Mouse (Mus musculus): Measurements from ENCODE around the gene Olfr1322.

DNA sequence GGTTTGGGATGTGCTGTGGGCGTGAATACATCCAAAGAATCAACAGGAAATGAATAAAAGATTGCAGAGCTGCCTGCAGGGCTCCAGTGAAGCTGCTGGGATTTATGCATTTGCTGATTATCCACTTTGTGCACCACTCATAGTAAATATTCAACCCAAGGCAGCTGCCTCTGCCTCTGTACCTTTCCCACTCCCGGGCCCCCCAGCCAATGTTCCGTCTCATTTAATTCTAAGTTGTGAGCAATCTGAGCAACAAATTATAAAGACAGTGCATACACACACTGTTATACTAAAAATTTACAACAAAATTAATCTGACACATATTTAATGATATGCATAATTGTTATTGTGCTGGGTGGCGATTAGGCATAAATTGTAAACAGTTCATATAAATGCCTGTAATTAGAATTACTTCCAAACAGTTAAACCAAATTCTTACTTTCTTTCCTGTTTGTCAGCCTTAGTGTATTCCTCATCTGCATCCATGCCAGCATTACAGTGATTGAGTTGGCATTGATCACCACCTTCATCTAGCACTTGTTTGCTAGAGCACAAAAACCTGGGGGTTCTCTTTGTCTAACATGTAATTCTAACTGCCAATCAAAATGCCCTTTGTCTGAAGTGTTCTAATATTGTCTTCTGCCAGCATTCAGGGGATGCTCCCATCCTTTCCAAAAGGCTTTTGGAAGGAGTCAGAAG is 13.5 kb downstream of the Olfr1322 start:
- TF ChIP-seq POLR2A (IDR thresholded peaks at IDR 0.05; ENCODE audit: low read depth, low read length) (no peak), CTCF (conservative IDR thresholded peaks at IDR 0.05; ENCODE audit: insufficient read depth, insufficient read length, low read depth, low read length) (no peak)

Measured in kidney, adult 2 months (tissue).